Mouse (Mus musculus) layer of hippocampus, postnatal 25 days (tissue): ENCODE measurements around the gene AL731706.2. TPM values are rescaled to one million over a fixed set of nuclear protein-coding genes. Genes with fewer than 3 reads are reported as not detected.
"Not testable (repeated sequence)": the region's sequence is repeated elsewhere in the genome, so short reads cannot be mapped to it uniquely, and the experiment has no call there.

Experiments
- DNase-seq, 2 experiments: peaks; one replicate each; pipeline ENCODE4 v3.0.0; 2022; ENCODE audit warnings: mixed read lengths in 2 of 2, low spot score in 1 of 2; ENCODE audit errors: extremely low spot score in 1 of 2
- total RNA-seq, 2 experiments: library from RNA; stranded (reverse); gene quantifications; 2 replicates each; pipeline ENCODE4 v1.2.3; 2021

AL731706.2 gene
- total RNA-seq: 10 to 100 TPM; 22.1 to 27.3 TPM

DNA sequence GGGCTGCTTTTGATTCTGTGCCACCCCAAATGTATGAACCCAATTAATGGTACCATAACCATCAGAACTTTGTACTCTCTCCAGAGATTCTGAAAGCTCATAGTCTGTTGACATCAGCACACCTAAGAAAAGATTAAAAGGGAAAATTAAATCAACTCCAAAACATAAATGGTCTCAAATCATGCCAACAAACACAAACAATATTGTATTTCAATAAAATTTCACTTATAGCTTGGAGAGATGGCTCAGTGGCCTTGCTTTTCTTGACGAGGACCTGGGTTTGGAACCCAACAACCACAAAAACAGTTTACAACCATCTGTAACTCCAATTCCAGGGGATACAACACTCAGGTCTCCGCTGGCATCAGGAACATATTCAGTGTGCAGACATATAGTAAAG, at the start of gene AL731706.2:
Gene AL731706.2, minus strand, starts transcription at position 101 of the 400 bp plus-strand sequence.
- DNase-seq: no peak

DNA sequence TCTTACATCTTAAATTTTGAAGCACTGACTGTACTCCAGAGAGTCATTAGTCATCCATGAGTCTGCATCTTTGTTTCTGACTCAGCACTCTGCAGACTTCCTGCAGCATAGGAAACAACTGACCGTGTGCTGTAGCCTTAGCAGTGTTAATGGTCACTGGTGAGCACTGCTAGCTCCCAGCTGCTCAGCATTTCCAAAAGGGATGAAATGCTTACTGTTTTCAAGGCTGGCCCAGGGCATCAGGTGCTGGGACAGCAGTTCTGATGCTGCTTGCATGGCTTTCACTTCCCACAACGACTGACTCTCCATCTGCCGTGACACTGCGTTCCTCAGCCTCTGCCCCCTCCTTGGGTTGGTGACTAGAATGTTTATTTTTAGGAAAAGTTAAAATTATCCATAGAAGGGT, 35.5 kb upstream of the AL731706.2 start:
- DNase-seq: no peak

DNA sequence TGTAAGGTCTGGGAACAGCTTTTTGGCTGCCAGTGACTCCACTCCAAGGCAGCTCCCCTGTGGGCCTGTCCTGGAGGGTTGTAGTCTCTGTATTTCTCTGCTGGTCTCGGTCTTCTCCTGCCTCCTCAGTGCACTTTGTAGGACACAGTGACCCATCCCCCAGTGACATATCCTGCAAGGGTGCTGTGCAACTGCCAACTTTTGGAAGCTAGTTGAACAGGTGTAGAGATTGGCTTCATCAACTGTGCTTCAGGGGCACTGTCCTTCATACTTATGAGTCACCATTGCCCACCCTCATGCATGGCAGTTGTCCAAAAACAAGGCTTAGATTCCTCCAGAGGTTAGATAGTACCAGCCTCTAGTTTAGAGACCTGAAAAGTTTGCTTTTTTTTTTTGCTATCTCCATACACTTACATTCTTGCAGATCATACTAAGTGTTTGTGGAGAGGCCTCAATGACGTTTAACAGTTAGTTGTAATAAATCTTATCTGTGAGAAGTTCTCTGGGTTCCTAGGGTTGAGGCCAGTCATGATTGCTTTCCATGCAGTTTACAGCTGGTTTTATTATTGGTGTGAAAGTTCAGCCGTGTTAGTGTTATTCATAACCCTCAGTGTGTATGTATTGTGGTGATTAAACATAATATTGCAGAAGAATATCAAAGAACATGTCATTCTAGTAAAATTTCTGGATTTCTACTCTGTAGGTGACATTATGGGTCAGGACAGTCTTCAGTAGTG, 34.9 kb upstream of the AL731706.2 start:
- DNase-seq: no peak

DNA sequence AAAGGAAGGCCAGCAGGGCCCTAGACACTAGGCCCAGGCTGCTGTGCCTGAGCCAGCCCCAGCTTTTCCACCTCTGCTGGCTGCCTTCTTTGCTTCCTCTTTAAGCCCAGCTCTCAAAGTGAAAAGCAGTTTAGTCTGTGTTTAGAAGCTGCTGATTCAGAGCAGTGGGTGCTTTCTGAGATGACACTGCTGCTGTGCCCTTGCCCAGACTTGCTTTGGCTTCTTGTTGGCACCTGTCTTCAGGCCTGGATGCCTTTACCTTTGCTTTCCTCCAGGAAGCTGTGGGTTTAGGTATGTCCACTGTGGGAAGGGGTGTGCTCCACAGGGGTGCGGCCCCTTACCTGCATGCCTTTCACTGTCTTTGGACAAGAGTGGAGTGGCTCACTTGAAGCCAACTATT, 34.0 kb upstream of the AL731706.2 start:
- no peak for DNase-seq

DNA sequence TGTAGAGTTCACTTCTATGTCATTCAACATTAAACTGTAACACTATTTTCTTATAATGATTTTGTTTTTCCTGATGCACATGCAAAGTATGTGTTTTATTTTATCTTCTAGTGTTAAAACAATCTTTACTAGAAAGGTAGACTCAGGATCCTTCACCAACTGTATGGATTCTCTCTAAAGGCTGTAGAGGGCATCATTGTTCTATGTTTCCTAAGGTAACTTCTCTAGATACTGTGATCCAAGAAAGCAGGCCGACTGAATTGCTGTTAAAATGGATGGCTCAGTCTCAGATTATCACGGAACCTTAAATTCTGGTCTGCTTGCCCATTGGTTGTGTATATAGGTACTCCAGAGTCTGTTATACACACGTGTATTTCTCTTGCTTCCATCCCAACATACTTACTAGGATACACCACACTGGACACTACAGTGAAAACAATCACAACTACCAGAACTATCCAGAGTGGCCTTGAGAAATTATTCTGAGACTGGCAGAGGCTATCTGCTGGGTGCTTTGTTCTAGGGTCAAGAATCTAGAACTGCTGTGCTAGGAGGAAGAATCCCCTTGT, 28.9 kb upstream of the AL731706.2 start:
- DNase-seq: no peak

DNA sequence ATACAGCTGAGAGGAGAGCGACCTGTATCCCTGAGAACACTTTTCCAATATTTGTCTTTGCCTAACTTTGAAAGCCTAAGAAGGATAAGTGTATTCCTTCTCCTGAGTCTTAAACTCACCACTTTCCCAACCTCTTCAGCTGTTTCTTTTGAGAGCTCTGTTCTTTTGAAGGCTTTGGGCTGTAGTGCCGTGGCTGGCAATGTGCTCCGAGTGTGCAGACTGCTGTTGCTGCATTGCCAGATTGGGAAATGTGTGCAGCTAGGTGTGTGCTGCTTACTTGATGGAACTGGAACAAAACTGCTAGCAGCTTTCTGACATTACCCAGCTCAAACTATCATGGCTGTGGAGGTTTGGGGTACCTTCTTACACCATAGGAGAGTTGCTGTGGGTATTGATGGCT, 27.5 kb upstream of the AL731706.2 start:
- DNase-seq: no peak

DNA sequence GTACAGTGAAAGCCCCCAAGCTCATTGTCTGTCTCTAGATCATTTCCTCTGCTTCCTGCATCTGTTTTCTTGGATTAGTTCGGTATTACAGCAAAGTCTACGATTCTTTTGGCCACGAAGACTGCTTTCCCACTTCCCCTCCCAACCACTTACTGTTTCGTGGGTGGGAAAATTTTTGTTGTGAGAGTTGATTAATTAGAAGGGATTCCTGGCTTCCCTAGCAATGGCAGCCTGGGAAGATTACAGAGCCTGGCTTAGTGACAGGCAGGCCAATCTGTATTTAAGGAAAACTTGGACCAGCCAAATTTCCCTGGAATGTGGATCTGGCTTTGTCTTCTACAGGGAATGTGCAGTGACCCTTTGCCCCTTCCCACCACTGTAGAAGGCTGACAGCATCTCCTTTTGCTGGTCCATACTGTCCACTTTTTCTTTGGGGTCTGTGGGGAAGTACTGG, 26.5 kb upstream of the AL731706.2 start:
- no peak for DNase-seq

DNA sequence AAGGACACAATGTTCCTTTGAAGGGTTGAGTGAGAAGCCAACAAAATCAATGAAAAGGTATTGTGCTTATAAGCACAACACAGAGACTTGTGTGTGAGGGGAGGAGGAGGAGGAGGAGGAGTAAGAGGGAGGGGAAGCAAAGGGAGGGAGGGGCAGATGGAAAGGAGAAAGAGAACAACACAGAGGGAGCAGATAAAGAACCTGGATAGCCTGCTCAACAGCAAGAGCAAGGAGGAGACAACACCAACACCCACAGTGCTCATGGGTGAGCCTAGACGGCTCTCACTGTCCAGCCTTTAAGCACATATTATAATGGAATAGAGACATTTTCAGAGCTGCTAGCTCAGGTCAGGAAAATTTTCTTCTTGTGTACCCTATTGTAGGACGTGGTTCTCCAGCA, 23.8 kb upstream of the AL731706.2 start:
- no peak for DNase-seq

DNA sequence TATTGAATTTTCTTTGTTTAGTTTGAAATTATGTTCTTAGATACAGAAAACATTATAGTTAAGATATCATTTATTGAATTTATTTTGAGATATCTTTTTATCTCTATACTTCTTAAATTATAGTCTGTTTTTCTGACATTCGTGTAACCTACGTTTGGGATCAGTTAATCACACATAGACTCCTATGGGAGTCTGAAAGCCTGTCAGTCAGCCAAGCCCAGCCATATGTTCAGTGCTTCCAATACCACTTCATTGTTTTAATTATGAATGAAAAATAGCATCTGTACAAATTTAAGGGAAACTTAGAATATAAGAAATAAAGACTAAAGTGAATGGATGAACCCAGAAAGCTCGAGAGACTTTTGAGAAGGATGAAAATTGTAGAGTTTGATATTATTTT, 23.1 kb upstream of the AL731706.2 start:
- no peak for DNase-seq

DNA sequence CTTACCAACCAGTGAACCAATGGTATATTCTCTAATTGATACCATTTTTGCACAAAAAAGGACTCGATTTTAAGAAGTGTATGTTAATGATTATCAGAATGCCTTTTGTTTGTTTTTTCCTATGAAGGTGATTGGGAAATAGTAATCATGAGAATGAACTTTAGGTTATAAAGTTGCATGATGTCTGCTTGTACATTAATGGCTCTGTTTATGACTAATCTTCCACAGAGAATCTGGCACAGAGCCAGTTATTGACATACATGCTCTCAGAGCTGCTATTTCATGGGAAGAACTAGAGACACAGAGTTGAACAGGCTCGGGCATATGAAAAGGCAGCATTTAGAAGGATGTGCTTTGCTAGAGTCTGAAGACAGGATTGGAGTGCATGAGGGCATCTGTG, 10.7 kb upstream of the AL731706.2 start:
- DNase-seq: no peak

DNA sequence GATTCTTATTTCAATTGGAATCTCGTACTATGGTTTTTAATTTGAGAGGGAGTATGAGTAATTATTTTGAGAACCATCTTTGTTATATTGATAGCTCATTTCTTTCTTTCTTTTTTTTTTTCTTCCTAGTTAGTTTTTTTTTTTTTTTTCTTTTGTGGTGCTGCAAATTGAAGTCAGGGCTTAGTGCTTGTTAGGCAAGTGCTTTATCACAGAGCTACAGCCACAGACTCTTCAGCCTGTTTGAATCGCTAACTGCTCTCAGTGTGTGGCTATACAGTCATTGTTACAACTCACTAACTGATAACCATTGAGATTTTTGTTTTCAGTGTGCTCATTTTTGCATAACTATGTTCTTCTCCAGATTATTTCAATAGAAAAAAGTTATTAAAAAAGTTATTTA, 9.0 kb upstream of the AL731706.2 start:
- DNase-seq: no peak

DNA sequence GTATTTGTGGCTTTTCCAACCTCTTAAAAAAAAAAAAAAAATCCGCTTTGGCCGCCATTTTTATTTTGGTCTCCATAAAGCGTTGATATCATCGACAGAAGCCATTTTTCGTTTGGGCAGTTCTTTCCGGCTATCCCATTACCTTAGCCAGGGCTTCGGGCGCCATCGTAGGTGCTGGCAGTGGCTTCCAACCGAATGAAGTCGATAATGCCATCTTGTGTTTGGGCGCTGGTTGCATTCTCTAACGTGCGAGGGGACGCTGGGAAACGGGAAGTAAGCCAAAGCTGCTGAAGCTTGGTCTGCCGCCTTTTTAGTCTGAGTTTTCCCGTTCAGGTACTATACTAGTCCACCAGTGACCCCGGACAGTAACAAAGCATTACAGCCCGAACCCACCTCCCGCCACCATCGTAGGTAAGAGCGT, 6.5 kb upstream of the AL731706.2 start:
- DNase-seq: peak; percentile 79 to 87

DNA sequence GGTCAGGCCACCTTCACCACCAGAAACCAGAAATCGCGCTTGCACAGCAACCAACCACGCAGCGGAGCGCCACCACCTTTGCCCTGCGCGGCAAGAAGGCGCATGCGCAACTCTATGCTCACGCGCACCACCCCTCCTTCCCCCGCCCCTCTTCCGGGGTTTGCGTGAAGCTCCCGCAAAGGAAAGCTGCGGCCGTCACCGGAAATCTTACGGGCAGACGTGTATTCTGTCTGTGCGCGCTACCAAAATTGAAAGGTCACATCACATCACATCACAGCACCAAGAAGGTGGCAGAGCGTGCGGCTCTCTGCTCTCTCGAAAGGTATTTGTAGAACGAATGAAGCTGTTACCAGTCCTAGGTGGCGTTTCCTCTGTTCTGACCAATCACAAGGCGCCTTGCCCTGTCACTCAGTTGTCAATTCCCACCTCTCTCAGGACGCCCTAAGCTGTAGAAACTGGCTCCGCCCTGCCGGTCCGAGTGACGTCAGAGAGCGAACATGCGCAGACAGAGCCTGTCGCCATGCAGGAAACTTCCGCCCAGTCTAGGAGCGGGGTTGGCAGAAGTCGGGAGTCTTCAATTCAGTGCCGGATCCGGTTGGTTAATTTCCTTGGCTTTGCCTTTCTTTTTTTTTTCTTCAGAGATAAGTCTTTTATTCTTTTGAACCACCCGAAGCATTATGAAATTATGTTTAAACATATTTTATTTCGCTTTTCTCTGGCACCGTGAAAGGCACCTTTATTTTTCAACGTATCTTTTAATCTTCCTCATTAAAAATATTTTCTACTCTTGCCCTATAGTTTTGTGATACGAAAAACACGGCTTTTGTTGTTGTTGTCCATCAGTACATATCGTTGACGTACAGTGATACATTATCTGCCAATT, 5.8 kb upstream of the AL731706.2 start, which contains the start of the genes Slx4ip, AL731706.1 and Mkks:
Gene Slx4ip, plus strand, starts transcription at position 151 of the 883 bp plus-strand sequence.
Gene AL731706.1, minus strand, starts transcription at position 322 of the 883 bp plus-strand sequence.
Gene Mkks, minus strand, starts transcription at position 322 of the 883 bp plus-strand sequence.
- DNase-seq: peak; percentile 92

DNA sequence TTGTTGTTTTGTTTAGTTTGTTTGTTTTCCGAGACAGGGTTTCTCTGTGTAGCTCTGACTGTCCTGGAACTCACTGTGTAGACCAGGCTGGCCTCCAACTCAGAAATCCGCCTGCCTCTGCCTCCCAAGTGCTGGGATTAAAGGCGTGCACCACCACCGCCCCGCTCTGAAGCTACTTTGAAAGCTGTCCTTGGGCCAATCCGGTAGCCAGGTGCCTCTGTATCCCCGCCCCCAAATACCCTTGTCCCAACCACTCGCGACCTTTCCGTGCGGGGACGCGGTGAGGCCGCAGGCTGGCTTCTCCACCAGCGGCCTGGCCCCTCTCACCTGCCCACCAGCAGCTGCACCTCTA, 5.2 kb upstream of the AL731706.2 start:
- not testable (repeated sequence) for DNase-seq

DNA sequence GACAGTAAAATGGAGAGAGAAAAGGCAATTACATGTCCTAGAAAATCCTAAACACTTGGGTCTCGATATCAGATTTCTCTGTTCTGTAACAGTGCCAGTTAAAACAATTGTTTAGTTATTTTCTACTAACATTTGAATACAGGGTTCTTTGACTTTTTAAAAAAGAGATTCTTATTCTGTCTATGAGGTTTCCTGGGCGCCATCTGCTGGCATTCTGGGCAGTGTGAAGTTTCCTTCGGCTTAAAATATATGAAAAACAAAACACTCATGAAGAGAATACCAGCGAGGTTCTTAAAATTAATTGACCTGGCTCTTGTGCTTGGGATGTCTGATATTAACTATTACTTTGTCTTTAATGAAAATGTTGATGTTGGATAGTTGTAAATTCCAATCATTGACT, 1.4 kb upstream of the AL731706.2 start:
- DNase-seq: peak in 1 of 2 experiments; percentile 63

DNA sequence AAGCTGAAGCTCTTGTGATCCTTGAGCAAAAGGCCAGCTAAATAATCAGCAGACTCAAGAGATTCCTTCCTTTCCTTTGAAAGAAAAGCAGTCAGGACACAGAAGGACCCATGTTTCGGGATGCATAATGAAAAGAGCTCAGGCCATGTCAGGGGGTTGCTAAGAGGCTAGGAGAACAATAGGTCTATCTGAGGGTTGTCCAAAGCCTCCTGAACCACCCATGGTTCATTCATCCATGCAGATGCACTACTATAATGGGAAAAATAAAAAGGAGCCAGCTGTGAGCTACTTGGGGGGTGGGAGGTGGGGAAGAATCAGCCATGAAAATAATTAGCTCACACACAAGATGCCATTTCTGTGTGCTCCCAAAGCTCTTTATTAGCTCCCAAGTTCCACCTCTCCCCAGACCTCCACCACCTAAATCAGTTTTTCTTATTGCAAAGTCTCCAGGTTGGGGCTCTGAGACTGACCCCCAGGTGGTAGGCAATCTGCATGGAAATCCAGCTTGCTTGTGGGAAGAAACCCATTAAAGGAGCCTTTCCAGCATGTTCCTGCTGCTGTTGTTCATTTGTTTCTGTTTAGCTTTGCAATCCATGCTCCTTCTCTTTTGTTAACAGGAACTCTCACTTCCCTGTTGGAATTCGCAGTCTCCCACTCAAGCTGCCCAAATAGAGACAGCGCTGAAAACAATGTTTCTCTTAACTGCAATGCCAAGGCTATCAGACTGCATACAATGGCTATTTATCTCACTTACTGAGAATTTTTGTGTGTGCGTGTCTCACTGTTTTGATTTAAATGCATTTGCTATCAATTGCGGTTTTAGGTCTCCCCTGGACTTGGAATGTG, 30.7 kb downstream of the AL731706.2 start:
- DNase-seq: no peak

DNA sequence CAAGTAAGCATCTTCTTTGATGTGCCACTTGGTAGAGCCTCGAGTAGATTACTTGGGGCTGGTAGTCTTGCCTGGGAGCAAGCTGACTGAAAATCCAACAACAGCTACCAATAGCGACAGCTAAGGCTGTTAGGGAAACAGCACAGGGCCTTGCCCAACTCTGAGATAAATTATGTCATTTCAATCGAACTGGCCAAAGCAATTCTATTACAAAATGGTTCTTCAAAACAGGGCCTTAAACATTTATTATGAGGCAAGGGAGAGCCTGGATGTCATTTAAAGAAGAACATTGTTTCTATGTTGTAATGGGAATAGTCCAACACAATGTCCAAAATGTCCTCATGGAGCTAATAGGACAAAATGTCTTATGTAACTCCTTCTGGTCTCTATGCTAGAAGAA, 35.1 kb downstream of the AL731706.2 start:
- no peak for DNase-seq

DNA sequence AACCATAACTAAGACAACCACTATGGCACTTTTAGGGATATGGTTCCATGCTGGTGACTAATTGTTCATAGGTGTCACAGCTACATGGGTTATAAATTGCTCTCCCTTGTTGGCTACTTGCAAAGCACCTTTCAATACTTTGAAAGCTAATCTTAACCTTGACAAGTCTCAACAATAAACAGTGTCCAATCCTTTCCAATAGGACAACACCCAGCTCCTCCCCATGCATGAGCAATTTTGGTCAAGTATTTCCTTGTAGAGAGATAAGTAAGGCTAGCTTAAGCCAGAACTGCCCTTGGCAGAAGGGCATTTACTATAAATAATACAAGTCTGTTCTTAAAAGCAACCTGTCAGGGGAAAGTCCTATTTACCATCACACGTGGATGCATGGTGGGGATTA, 47.5 kb downstream of the AL731706.2 start:
- no peak for DNase-seq

DNA sequence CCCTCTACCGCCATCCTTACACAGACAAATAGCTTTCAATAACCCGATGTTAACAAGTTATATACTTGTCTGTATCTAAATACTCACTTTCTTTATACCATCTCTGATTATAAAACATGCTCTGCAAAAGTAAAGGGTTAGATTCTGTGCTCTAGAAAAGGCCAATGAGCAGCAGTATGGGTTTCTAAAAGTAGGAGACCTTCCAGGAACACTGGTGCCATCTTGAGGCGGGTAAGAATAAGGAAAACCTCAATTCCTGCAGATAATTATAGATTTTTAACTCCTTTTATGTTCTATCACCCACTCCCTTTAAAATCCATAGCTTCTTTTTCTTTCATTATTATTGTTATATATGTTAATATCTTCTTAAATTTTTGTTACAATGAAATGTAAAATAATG, 49.6 kb downstream of the AL731706.2 start:
- peak in 1 of 2 experiments; percentile 20 for DNase-seq
